Mouse (Mus musculus) liver, postnatal 0 days (tissue): Measurements from ENCODE around the gene Gm3095.
"Not testable (repeated sequence)": the region's sequence is repeated elsewhere in the genome, so short reads cannot be mapped to it uniquely, and the experiment has no call there.

ENCODE experiments used
- CTCF ChIP-seq: sonication (generic); IDR thresholded peaks from 2 replicates; pipeline ENCODE4 v1.5.1; 2016; ENCODE audit warnings: antibody characterized with exemption, low read depth
- EP300 ChIP-seq: IDR thresholded peaks from 2 replicates; pipeline ENCODE4 v1.6.1; 2016; ENCODE audit warnings: antibody characterized with exemption, low read depth, mild to moderate bottlenecking

GRCm38 (mm10) chr14:3963247-3963646, at the start of gene Gm3095:
- not testable (repeated sequence) for TF ChIP-seq CTCF, EP300
